Mouse (Mus musculus) 3134 (cell line): ENCODE results near the gene Crcp.

ENCODE experiments used
- DNase-seq: peaks from one replicate; pipeline ENCODE4 v3.0.0-alpha.2; 2011; ENCODE audit warnings: low spot score; ENCODE audit not compliant: insufficient read length; ENCODE audit errors: extremely low read depth

The Crcp gene

GRCm38 (mm10) chr5:130088612-130089011, 59.5 kb downstream of the Crcp start:
- DNase-seq = no peak

GRCm38 (mm10) chr5:130089177-130089576, 60.1 kb downstream of the Crcp start:
- DNase-seq = peak; percentile 21

- DNase-seq = peak; percentile 69
Measured at GRCm38 (mm10) chr5:130089626-130090393, 60.7 kb downstream of the Crcp start.

GRCm38 (mm10) chr5:130096754-130097153, 67.7 kb downstream of the Crcp start:
- no peak for DNase-seq

GRCm38 (mm10) chr5:130097837-130098236, 68.7 kb downstream of the Crcp start:
- no peak for DNase-seq

GRCm38 (mm10) chr5:130101724-130102123, 72.6 kb downstream of the Crcp start:
- no peak for DNase-seq

- DNase-seq = no peak
Measured at GRCm38 (mm10) chr5:130109348-130109747, 80.3 kb downstream of the Crcp start.
